Mouse (Mus musculus) neural tube, embryonic 12.5 days (tissue): ENCODE data around the gene Nol4l. TPM values are rescaled to one million over a fixed set of nuclear protein-coding genes. Genes with fewer than 3 reads are reported as not detected.

Source experiments
- ATAC-seq: fragments of 200-750 bp; cut with Nextera tagmentation; 2 replicates; pipeline ENCODE4 v1.8.0; 2017; ENCODE audit warnings: low read depth, mild to moderate bottlenecking, moderate TSS enrichment, moderate library complexity; ENCODE audit not compliant: low FRiP score
- H3K27ac ChIP-seq: fragments of 300-500 bp; sonication (generic); 2 replicates; pipeline ENCODE4 v1.5.1; 2016
- H3K27me3 ChIP-seq: fragments of 300-500 bp; sonication (generic); replicated peaks from 2 replicates; pipeline ENCODE4 v1.6.1; 2016; ENCODE audit warnings: mild to moderate bottlenecking
- H3K36me3 ChIP-seq: fragments of 300-500 bp; sonication (generic); 2 replicates; pipeline ENCODE4 v1.6.1; 2016; ENCODE audit warnings: mild to moderate bottlenecking
- H3K4me1 ChIP-seq: fragments of 300-500 bp; sonication (generic); 2 replicates; pipeline ENCODE4 v1.6.1; 2016
- H3K4me2 ChIP-seq: fragments of 300-500 bp; sonication (generic); replicated peaks from 2 replicates; pipeline ENCODE4 v1.6.1; 2016; ENCODE audit warnings: mild to moderate bottlenecking
- H3K4me3 ChIP-seq: fragments of 300-500 bp; sonication (generic); 2 replicates; pipeline ENCODE4 v1.5.1; 2016
- H3K9ac ChIP-seq: fragments of 300-500 bp; sonication (generic); 2 replicates; pipeline ENCODE4 v1.6.1; 2016; ENCODE audit warnings: mild to moderate bottlenecking
- H3K9me3 ChIP-seq: fragments of 300-500 bp; sonication (generic); 2 replicates; pipeline ENCODE4 v1.6.1; 2016; ENCODE audit warnings: mild to moderate bottlenecking
- WGBS: fragments of 180-500 bp; shearing (Covaris S2); methylation state at CpG from one replicate; pipeline ENCODE4 v1.1.7; 2016; 5-methylcytosine and 5-hydroxymethylcytosine counted together
- polyA plus RNA-seq: library from polyadenylated mRNA; unstranded; fragments of >200 nt; fragmentation: Nextera tagmentation; extraction: Ambion mirVana; gene quantifications from 2 replicates; pipeline ENCODE4 v1.2.1, GENCODE M21; 2016

Gene Nol4l
- polyA plus RNA-seq, 1 experiment from 2014 or later: 39.9 TPM

DNA sequence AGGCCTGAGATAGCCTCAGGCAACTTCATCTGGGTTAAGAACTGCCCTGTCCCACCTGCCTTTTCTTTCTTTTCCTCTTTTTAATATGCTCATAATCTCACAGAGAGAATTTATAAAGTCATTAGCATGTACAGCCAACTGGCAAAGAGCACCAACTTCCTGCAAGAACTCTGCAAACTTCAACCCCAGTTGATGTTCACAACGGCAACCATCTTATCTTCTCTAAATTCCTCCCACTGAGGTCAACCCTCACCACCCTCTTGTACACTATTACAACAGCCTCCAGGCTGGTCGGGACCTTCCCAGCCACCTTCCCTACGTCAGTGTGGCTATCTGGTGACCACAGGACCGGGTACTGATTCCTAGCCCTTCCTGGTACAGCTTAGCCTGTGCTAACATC, 27.5 kb upstream of the Nol4l start:
- Histone ChIP-seq H3K27ac (no peak overlapping the region), H3K9ac (no peak overlapping the region), H3K4me2 (no peak overlapping the region), H3K4me1 (peaks cover 36% of the 10 kb centered on the region), H3K27me3 (no peaks in the 10 kb centered on the region), H3K9me3 (no peaks in the 10 kb centered on the region), H3K36me3 (no peaks in the 10 kb centered on the region), H3K4me3 (no peak overlapping the region)
- 87% methylated on average over 4 of the region's 4 CpGs for WGBS
- ATAC-seq: no peak

DNA sequence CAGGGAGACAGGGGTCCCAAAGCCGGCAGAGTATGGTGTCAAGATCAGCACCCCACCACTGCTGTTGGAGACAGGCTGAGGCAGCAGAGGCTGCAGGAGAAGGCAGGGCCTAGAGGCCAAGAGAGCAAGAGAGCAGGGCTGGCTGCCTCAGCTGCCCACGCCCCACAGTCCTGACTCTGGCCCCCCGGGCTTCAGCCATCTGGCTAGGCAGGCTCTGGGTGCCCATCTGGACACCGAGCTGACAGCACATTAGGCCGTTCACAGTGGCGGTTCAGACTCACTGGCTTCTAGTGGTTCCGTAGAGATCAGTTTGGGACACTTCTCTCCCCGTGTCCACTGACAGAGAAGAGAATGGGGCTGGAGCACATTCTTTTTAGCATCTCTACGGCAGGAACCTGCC, 26.4 kb upstream of the Nol4l start:
- no peak for ATAC-seq
- no peak overlapping the region for H3K4me3 ChIP-seq
- no peak overlapping the region for H3K27ac ChIP-seq
- 47% methylated on average over 9 of the region's 9 CpGs for WGBS
- H3K9ac ChIP-seq: no peak overlapping the region
- no peaks in the 10 kb centered on the region for H3K27me3 ChIP-seq
- peaks cover 25% of the 10 kb centered on the region for H3K4me1 ChIP-seq
- H3K9me3 ChIP-seq: no peaks in the 10 kb centered on the region
- no peaks in the 10 kb centered on the region for H3K36me3 ChIP-seq
- no peak overlapping the region for H3K4me2 ChIP-seq

DNA sequence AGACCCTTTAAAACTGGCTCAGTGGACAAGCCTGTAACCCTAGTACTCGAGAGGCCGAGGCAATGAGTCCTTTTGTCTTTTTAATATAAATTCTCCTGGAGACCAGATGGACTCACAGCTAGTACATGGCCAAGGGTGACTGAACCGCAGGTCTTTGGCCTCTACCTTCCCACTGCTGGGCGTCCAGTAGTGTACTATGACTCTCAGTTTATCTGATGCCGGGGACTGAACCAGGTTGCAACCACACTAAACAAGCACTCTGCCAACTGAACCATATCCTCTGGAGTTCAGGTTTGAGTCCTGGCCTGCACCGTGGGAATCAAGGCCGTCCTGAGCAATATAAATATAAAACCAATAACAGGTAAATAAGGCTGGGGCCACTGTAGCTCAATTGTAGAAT, 24.8 kb upstream of the Nol4l start:
- H3K4me3 ChIP-seq: no peak overlapping the region
- H3K27me3 ChIP-seq: no peaks in the 10 kb centered on the region
- ATAC-seq: no peak
- H3K4me1 ChIP-seq: peaks cover 11% of the 10 kb centered on the region
- no peaks in the 10 kb centered on the region for H3K9me3 ChIP-seq
- H3K9ac ChIP-seq: no peak overlapping the region
- WGBS: 84% methylated on average over 7 of the region's 7 CpGs
- no peaks in the 10 kb centered on the region for H3K36me3 ChIP-seq
- no peak overlapping the region for H3K27ac ChIP-seq
- no peak overlapping the region for H3K4me2 ChIP-seq

DNA sequence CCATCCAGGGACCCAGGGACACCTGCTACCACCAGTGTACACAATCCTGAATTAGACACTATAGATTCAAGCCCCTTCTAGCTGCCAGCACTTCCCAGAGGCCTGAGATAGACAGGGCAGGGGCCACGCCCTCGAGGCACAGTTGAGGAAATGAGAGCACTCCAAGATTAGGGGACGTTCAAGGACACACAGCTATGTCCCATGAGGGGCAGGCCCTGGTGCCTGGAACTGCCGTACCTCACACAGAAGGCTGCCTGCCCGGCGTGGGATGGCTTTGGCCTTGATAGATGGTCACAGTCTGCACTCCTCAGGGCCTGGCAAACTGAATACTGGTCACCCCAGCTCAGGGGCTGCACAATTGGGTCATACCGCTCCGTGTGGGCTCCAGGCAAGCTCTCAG, 19.7 kb upstream of the Nol4l start:
- Histone ChIP-seq H3K4me1 (peaks cover 18% of the 10 kb centered on the region), H3K36me3 (no peaks in the 10 kb centered on the region), H3K4me2 (no peak overlapping the region), H3K4me3 (no peak overlapping the region), H3K27me3 (0 out of 2 replicates have a peak, but pooled peaks cover 4% of the 10 kb centered on the region), H3K9ac (no peak overlapping the region), H3K9me3 (no peaks in the 10 kb centered on the region), H3K27ac (no peak overlapping the region)
- no peak for ATAC-seq
- 77% methylated on average over 8 of the region's 8 CpGs for WGBS

DNA sequence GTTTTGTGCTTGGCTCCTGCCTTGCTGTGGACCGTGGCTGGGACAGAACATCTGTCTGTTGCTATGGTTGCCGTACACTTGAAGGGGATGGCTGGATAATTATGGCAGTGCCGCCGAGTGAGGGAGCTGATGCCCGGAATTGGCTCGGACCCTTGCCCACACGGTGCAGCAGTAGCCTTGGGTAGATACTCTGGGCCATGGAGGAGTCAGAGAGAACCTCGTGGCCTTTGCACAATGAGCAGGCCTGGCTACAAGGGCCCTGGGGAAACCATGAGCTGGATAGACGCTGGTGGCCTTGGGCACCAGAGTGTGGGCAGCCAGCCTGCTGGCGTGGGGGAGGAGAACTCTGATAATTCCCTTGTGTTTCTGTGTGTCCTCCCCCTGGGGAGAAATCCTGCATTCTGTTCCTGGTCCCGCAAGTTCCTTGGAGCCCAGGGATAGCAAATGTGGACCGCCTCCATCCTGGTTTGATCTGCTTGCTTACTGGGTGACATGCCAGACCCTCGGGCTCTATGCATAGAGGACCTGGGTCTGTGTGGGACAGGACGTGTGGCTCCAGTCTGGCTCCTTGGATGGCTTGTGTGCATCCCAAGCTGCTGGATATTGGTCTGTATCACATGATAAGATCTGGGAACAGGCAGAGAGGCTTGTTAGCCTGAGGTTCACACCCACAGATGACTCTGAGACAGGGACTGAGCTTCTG, 18.6 kb upstream of the Nol4l start:
- no peak overlapping the region for H3K27ac ChIP-seq
- ATAC-seq: peak; percentile 50; the same call in 1 of the 2 replicates
- 34% methylated on average over 14 of the region's 14 CpGs for WGBS

DNA sequence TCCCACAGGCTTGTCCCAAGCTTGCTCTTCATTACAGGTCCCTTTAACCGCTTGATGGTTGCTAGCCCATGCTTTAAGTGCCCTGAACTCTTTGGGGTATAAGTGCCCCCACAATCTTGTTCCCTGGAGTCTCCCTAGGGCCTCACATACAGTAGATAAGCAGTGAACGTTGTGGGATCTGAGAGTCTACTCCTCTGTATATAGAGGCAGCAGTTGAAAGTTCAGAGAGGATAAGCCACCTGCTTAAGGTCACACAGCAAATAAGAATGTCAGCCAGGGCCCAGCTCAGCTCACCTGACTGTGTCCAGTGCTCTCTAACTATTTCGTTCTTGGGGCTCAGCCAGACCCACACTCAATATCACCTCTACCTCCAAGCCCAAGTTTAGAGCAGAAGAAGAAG, 17.9 kb upstream of the Nol4l start:
- 84% methylated on average over 3 of the region's 3 CpGs for WGBS
- Histone ChIP-seq H3K36me3 (no peaks in the 10 kb centered on the region), H3K27ac (no peak overlapping the region), H3K9me3 (no peaks in the 10 kb centered on the region), H3K4me2 (no peak overlapping the region), H3K4me1 (peaks cover 18% of the 10 kb centered on the region), H3K27me3 (0 out of 2 replicates have a peak, but pooled peaks cover 4% of the 10 kb centered on the region), H3K9ac (no peak overlapping the region), H3K4me3 (no peak overlapping the region)
- no peak for ATAC-seq

More for the DNA sequence above, 18.6 kb upstream of the Nol4l start:
- no peak overlapping the region for H3K9ac ChIP-seq
- no peaks in the 10 kb centered on the region for H3K9me3 ChIP-seq
- no peak overlapping the region for H3K4me2 ChIP-seq
- H3K4me1 ChIP-seq: peaks cover 18% of the 10 kb centered on the region
- no peaks in the 10 kb centered on the region for H3K36me3 ChIP-seq
- no peak overlapping the region for H3K4me3 ChIP-seq
- H3K27me3 ChIP-seq: 0 out of 2 replicates have a peak, but pooled peaks cover 4% of the 10 kb centered on the region

DNA sequence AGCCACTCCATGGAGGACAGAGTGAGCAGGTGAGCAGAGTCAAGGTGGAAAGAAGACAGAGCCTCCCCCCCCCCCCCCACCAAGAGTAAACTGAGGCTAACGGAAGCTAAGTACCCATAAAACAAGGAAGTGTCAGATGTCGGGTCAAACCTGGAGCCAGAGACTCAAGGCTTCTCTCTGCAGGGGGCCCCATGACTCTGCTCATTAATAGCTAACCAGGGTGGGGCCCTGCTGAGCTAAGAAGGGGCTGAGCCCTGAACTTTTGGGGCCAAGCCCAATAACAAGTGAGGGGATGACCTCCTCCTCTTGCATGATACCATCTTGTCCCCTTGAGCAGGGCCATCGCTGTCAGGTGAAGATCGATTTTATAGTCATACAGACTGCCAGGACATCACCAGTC, 17.2 kb upstream of the Nol4l start:
- ATAC-seq: no peak
- WGBS: 51% methylated on average over 4 of the region's 4 CpGs
- Histone ChIP-seq H3K4me2 (no peak overlapping the region), H3K9ac (no peak overlapping the region), H3K27me3 (0 out of 2 replicates have a peak, but pooled peaks cover 4% of the 10 kb centered on the region), H3K4me3 (no peak overlapping the region), H3K9me3 (no peaks in the 10 kb centered on the region), H3K27ac (no peak overlapping the region), H3K4me1 (peaks cover 18% of the 10 kb centered on the region), H3K36me3 (no peaks in the 10 kb centered on the region)

DNA sequence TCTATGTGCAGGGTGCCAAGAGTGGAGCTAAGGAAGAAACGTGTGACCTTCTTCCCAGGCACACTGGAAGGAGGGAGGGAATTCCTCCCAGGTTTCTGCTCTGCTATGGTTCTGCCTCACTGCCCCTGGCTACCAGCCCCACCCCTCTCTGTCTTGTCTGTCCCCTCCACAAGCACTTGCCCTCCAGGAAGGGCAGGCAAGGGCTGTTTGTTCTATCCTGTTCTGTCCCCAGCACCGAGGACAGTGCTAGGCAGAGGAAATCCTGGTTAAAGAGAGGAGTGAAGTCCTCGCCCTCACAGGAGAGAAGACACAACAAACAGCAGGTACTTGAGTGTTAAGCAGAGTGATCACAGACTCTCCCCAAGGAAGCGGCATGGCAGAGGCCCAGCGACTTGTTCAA, 16.7 kb upstream of the Nol4l start:
- no peak for ATAC-seq
- H3K4me2 ChIP-seq: no peak overlapping the region
- H3K36me3 ChIP-seq: no peaks in the 10 kb centered on the region
- no peak overlapping the region for H3K9ac ChIP-seq
- 0 out of 2 replicates have a peak, but pooled peaks cover 4% of the 10 kb centered on the region for H3K27me3 ChIP-seq
- WGBS: 25% methylated on average over 5 of the region's 5 CpGs
- H3K4me1 ChIP-seq: peaks cover 18% of the 10 kb centered on the region
- no peaks in the 10 kb centered on the region for H3K9me3 ChIP-seq
- no peak overlapping the region for H3K4me3 ChIP-seq
- no peak overlapping the region for H3K27ac ChIP-seq

DNA sequence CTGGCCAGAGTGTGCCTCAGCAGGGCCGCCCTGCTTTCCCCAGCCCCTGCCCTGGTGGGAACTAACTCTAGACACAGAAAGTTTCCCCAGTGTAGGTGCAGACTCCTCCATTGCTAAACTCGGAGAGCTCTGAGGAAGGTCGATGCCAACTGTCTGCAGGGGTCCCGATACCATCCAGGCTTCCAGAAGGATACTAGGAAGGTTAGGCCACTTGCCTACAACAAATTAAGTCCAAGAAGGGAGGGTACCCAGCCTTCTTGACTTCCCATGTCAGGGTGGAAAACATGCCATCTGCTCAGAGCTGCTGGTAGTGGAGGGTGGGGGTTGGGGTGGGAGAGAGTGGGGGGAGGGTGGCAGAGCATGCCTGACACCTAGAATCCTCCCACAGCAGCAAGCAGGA, 15.0 kb upstream of the Nol4l start:
- H3K27ac ChIP-seq: no peak overlapping the region
- H3K4me3 ChIP-seq: no peak overlapping the region
- 75% methylated on average over 4 of the region's 4 CpGs for WGBS
- H3K9ac ChIP-seq: no peak overlapping the region
- H3K9me3 ChIP-seq: no peaks in the 10 kb centered on the region
- no peak overlapping the region for H3K4me2 ChIP-seq
- H3K27me3 ChIP-seq: 0 out of 2 replicates have a peak, but pooled peaks cover 4% of the 10 kb centered on the region
- no peaks in the 10 kb centered on the region for H3K36me3 ChIP-seq
- no peak for ATAC-seq
- peaks cover 18% of the 10 kb centered on the region for H3K4me1 ChIP-seq

DNA sequence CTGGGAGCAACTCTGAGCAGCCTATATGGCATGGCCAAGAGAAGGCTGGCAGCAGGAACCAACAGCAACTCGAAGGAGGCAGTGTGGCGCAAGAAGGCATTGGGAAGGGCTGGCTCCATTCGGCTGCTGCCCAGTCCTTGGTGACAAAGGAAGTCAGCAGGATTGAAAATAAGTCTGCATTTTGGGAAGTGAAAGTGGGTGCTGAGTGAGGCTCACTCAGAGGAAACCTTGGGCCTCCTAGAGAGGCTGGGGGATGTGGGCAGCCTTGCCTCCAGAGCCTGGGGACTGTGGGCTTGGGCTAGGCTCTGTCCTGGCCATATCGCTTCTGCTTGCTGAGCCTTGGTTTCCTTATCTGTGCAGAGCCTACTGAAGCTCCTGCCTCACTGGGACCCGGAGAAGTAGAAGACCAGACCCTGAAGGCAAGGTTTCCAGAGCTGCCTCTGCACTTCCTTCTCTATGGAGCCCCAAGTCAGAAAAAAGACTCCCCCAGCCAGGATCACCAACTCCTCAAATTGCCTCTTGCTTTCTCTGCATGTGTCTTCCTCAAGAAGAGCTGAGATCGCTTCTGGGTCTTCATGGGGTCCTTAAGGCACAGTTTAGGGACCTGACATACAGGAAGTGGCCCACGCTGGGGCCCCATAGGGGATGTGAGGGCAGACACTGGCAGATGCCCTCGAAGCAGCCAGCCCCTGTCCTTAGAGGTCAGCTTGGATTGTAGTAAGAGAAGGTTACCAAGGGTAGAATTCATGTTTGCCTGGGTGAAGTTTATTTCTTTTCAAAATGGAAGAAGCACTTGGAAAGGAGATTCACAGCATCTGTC, 14.3 kb upstream of the Nol4l start:
- 80% methylated on average over 8 of the region's 8 CpGs for WGBS
- no peak overlapping the region for H3K4me2 ChIP-seq
- no peak for ATAC-seq
- H3K27ac ChIP-seq: no peak overlapping the region
- no peaks in the 10 kb centered on the region for H3K36me3 ChIP-seq
- 0 out of 2 replicates have a peak, but pooled peaks cover 4% of the 10 kb centered on the region for H3K27me3 ChIP-seq
- no peak overlapping the region for H3K9ac ChIP-seq
- H3K4me1 ChIP-seq: peaks cover 16% of the 10 kb centered on the region
- no peaks in the 10 kb centered on the region for H3K9me3 ChIP-seq
- H3K4me3 ChIP-seq: no peak overlapping the region

DNA sequence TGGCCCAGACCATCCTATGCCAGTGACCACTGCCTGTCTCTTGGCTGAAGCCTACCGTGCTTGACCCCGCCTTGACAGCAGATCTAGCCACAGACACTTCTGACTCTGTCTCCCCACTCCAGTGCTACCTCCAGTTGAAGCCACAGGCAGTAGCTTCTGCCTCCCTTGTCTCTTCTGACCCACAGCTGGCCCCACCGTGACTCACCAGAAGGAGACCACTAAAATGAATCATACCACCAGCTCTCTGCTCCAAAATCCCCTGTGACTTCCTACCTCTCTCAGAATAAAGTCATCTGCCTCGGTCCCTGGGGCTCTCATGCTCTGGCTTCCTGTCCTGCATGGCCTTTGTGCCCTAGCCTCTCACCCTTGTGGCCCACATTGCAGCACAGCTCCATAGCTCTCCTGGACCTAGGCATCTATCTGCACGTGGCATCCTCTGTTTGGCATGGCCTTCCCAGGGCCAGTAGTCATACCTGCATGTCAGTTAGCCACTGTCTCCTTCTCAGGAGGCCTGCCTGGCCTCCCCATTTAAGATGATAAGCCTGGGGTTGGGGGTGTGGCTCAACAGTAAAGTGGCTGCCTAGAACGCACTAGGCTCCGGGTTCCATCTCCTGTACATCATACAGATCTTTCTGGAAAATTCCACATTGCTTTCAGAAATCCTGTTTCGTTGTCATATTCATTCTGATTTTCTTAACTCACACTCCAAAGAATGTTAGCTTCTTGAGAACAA, 13.3 kb upstream of the Nol4l start:
- no peak overlapping the region for H3K4me2 ChIP-seq
- H3K27me3 ChIP-seq: 0 out of 2 replicates have a peak, but pooled peaks cover 4% of the 10 kb centered on the region
- 84% methylated on average over 8 of the region's 8 CpGs for WGBS
- peaks cover 11% of the 10 kb centered on the region for H3K4me1 ChIP-seq
- no peak overlapping the region for H3K27ac ChIP-seq
- H3K9me3 ChIP-seq: no peaks in the 10 kb centered on the region
- no peak overlapping the region for H3K4me3 ChIP-seq
- no peak overlapping the region for H3K9ac ChIP-seq
- H3K36me3 ChIP-seq: no peaks in the 10 kb centered on the region
- no peak for ATAC-seq

DNA sequence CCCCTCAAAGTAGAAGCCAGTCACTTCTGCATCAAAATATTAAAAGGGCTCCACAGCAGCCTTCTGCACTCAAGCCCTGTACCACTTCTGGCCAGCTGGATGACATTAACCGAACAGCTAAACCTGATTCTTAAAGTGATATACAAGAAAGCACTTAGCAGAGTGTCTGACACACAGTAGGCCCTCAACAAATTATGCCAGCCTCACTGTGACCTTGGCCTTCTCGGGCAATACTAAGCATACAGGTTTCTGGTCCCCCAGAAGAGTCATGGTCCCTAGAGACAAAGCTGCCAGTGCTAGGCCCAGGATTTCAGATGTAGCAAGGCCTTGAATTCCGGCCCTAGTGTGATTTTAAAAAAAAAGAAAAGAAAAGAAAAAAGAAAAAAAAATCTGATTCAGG, 9.1 kb upstream of the Nol4l start:
- Histone ChIP-seq H3K4me1 (no peaks in the 10 kb centered on the region), H3K36me3 (no peaks in the 10 kb centered on the region), H3K27me3 (no peaks in the 10 kb centered on the region), H3K9me3 (no peaks in the 10 kb centered on the region), H3K4me2 (no peak overlapping the region), H3K9ac (no peak overlapping the region), H3K4me3 (no peak overlapping the region), H3K27ac (no peak overlapping the region)
- WGBS: 91% methylated on average over 3 of the region's 3 CpGs
- ATAC-seq: no peak
